In the genomic region with DNA sequence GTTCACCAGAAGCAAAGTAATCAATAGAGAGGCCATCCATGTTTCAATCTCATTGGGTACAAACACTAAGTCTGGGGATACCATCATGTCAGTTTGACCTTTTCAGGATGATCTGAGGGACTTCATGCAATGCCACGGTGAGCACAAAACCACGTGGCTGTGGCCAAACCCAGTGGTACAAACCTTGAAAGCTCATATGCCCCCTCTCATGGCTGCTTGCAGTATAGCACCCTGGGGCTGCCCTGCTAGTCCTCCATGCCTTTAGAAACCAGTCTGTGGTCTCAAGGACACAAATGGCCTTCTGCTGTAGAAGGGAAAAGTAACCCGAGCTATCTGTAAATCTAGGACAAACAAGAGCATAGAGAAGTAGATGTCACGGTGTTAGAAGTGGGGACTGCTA, we compare ENCODE assay signal across 7 mouse cellular contexts.
DNase-seq lines count a peak whose midpoint lies in the region; ATAC-seq and TF ChIP-seq lines count a peak whose summit lies in the region.

No protein-coding gene starts in this region.

- no peak overlapping the region for H3K27ac ChIP-seq in ES-E14 (ENCODE audit: insufficient read depth, low read depth, low read length, poor library complexity, severe bottlenecking)

- H3K36me3 ChIP-seq in ES-E14 (ENCODE audit: control insufficient read depth, insufficient read depth, low read length, poor library complexity, severe bottlenecking) = peaks cover 16% of the 10 kb centered on the region

- in situ Hi-C loops in ES-E14 (cut with MboI; ENCODE audit: low sequenced_read_pairs in 2 of 2, unreplicated experiment in 2 of 2) = no loop called here

- H3K4me1 ChIP-seq in ES-E14 (ENCODE audit: control insufficient read depth in 2 of 2, insufficient read depth in 2 of 2, low read length in 2 of 2, poor library complexity in 1 of 2) = peaks cover 5 to 28% of the 10 kb centered on the region in 2 experiments

- peak; percentile 53 to 57 for DNase-seq in layer of hippocampus, postnatal 10 days (ENCODE audit: low spot score in 2 of 2)
- no peak for DNase-seq in layer of hippocampus, postnatal 36 days
- DNase-seq in ES-E14 (ENCODE audit: low read depth, low spot score) = peak; percentile 60
- peak; percentile 59 for DNase-seq in adrenal gland, adult 2 months
- peak; percentile 57 for DNase-seq in kidney, postnatal 10 days
- DNase-seq in retina, postnatal 1 day = peak; percentile 36

- H3K9me3 ChIP-seq in ES-E14 (ENCODE audit: control insufficient read depth, insufficient read depth, low read depth, low read length) = no peaks in the 10 kb centered on the region

- no peak overlapping the region for H3K9ac ChIP-seq in ES-E14 (ENCODE audit: insufficient read depth, low read depth, low read length, poor library complexity, severe bottlenecking)

- no peak for ATAC-seq in megakaryocyte, adult 5-6 weeks (ENCODE audit: poor library complexity, severe bottlenecking)

- H3K4me3 ChIP-seq in ES-E14 (ENCODE audit: insufficient read depth in 1 of 2, low read depth in 1 of 2, low read length in 2 of 2, poor library complexity in 1 of 2, severe bottlenecking in 1 of 2) = no peak overlapping the region

TF ChIP-seq in ES-E14, 5 proteins besides CTCF, POLR2A, EP300 and RAD21:
- no peak for TF ChIP-seq MAFK (IDR thresholded peaks at IDR 0.05; ENCODE audit: insufficient read depth, low read depth, low read length)
- TF ChIP-seq ZNF384 (IDR thresholded peaks at IDR 0.05; ENCODE audit: low read depth, low read length) = no peak
- TF ChIP-seq ZC3H11A (IDR thresholded peaks at IDR 0.05; ENCODE audit: borderline replicate concordance, low read depth, low read length) = no peak
- TF ChIP-seq HCFC1 (IDR thresholded peaks at IDR 0.05; ENCODE audit: borderline replicate concordance, insufficient read depth, low read length) = no peak
- TF ChIP-seq CHD2 (IDR thresholded peaks at IDR 0.05; ENCODE audit: low read depth, low read length) = no peak

Comparison
In these comparisons a context has a peak if more than half of its experiments do, and no peak if none do; other contexts are left out.
1. DNase-seq: peak in layer of hippocampus, postnatal 10 days (2 of 2), ES-E14 (single experiment), adrenal gland, adult 2 months (single experiment), kidney, postnatal 10 days (single experiment) and retina, postnatal 1 day (single experiment); none in layer of hippocampus, postnatal 36 days (0 of 2).